Mouse (Mus musculus) G1E (cell line): Measurements from ENCODE around the gene Mpped2. TPM values are rescaled to one million over a fixed set of nuclear protein-coding genes. Genes with fewer than 3 reads are reported as not detected.

Experiments used
- ATAC-seq: 2 replicates; pipeline ENCODE4 v1.8.0; 2016; ENCODE audit warnings: mild to moderate bottlenecking; ENCODE audit not compliant: insufficient number of reproducible peaks, poor library complexity, low FRiP score, severe bottlenecking; ENCODE audit errors: extremely low read depth
- DNase-seq: peaks from one replicate; pipeline ENCODE4 v3.0.0; 2012; ENCODE audit warnings: low spot score
- H3K27me3 ChIP-seq: 2 replicates; pipeline ENCODE4 v1.6.1; 2012; ENCODE audit warnings: mild to moderate bottlenecking, low read length, inconsistent platforms; ENCODE audit not compliant: insufficient read depth
- H3K36me3 ChIP-seq: replicated peaks from 2 replicates; pipeline ENCODE3; 2012; ENCODE audit warnings: mild to moderate bottlenecking, inconsistent platforms
- H3K4me1 ChIP-seq: 2 replicates; pipeline ENCODE4 v1.6.1; 2012; ENCODE audit warnings: low read depth, low read length, inconsistent platforms, mixed read lengths; ENCODE audit not compliant: insufficient read depth
- H3K4me3 ChIP-seq: 2 replicates; pipeline ENCODE4 v1.5.1; 2012; ENCODE audit warnings: low read depth, mild to moderate bottlenecking, inconsistent platforms, low read length, moderate library complexity, mixed read lengths
- H3K9me3 ChIP-seq: replicated peaks from 2 replicates; pipeline ENCODE4 v1.6.1; 2012; ENCODE audit warnings: inconsistent platforms
- CTCF ChIP-seq: IDR thresholded peaks from 2 replicates; pipeline ENCODE4 v1.5.1; 2012; ENCODE audit warnings: low read depth, low read length, inconsistent platforms, mixed read lengths
- GATA1 ChIP-seq: IDR thresholded peaks from 2 replicates; pipeline ENCODE4 v1.6.1; 2012; ENCODE audit warnings: borderline replicate concordance, low read length, inconsistent platforms, mixed read lengths
- GATA2 ChIP-seq: IDR thresholded peaks from 2 replicates; pipeline ENCODE4 v1.6.1; 2012; ENCODE audit warnings: low read depth, low read length, inconsistent platforms, borderline replicate concordance
- POLR2AphosphoS5 ChIP-seq: IDR thresholded peaks from 2 replicates; pipeline ENCODE4 v1.6.1; 2012; ENCODE audit warnings: low read depth, low read length, inconsistent platforms; ENCODE audit not compliant: insufficient replicate concordance
- TAL1 ChIP-seq: conservative IDR thresholded peaks from 2 replicates; pipeline ENCODE4 v1.6.1; 2012; ENCODE audit warnings: low read depth, low read length, inconsistent platforms, mixed read lengths
- polyA plus RNA-seq: library from polyadenylated mRNA; stranded (reverse); fragments of >175 nt; gene quantifications from 2 replicates; pipeline ENCODE4 v1.2.3, GENCODE M21; 2012
- total RNA-seq, 2 experiments: library from RNA; stranded (forward) in 1 of 2; stranded (reverse) in 1 of 2; fragments of 200-1000 nt in 1 of 2; fragments of >200 nt in 1 of 2; fragmentation: Nextera tagmentation in 1 of 2; gene quantifications; 2 replicates each; pipeline ENCODE4 v1.2.3; 2014 to 2017

Mpped2 gene
- not detected in 2 replicates for total RNA-seq (2014; fragmentation: Nextera tagmentation)
- total RNA-seq (2017) = 0.11 TPM in 1 of 2 replicates, not detected in the other
- polyA plus RNA-seq = not detected in 2 replicates

GRCm38 (mm10) chr2:106692783-106693701, at the start of gene Mpped2:
Gene Mpped2, plus strand, starts transcription at chr2:106693269.
- H3K9me3 ChIP-seq = peaks cover 36% of the 10 kb centered on the region
- no peaks in the 10 kb centered on the region for H3K4me1 ChIP-seq
- DNase-seq = no peak
- H3K4me3 ChIP-seq = peak within 1 kb of the TSS; percentile 9; the same call in 1 of the 2 replicates
- H3K36me3 ChIP-seq = no peaks in the 10 kb centered on the region
- TF ChIP-seq POLR2AphosphoS5 = no peak
- no peak for TF ChIP-seq GATA1
- TF ChIP-seq GATA2 = no peak
- no peak for TF ChIP-seq CTCF
- TF ChIP-seq TAL1 = no peak
- ATAC-seq = no peak
- no peaks in the 10 kb centered on the region for H3K27me3 ChIP-seq

GRCm38 (mm10) chr2:106644782-106645181, 48.3 kb upstream of the Mpped2 start:
- H3K4me1 ChIP-seq = no peaks in the 10 kb centered on the region
- no peaks in the 10 kb centered on the region for H3K36me3 ChIP-seq
- TF ChIP-seq TAL1 (no peak), GATA2 (no peak), GATA1 (no peak), POLR2AphosphoS5 (no peak), CTCF (no peak)
- H3K27me3 ChIP-seq = no peaks in the 10 kb centered on the region
- H3K4me3 ChIP-seq = no peak overlapping the region
- peaks cover 24% of the 10 kb centered on the region for H3K9me3 ChIP-seq
- DNase-seq (no peak), ATAC-seq (no peak)

- ATAC-seq (no peak), DNase-seq (no peak)
- H3K4me3 ChIP-seq = no peak overlapping the region
Measured at GRCm38 (mm10) chr2:106649686-106650570, 43.1 kb upstream of the Mpped2 start.

DNA sequence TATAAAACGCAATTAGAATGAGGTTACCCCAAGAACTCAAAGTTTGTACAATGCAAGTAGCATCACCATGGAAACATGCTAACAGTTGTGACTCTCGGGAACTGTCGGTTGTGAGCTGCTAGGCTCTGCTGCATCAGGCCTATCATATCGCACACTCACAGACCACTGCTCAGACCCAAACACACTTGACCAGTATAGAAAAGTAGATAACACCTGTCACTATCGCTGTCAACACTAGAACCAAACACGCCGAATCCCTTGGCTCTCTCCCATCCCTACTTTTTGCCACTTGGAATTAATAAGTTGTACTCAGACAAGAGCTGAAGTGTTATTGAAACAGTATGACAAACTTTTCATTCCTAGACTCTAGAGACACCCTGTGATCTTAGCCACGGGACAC, 40.9 kb upstream of the Mpped2 start:
- Histone ChIP-seq H3K4me1 (no peaks in the 10 kb centered on the region), H3K4me3 (no peak overlapping the region), H3K36me3 (no peaks in the 10 kb centered on the region), H3K27me3 (no peaks in the 10 kb centered on the region), H3K9me3 (peaks cover 24% of the 10 kb centered on the region)
- no peak for DNase-seq
- no peak for ATAC-seq
- TF ChIP-seq POLR2AphosphoS5 (no peak), TAL1 (no peak), GATA1 (no peak), CTCF (no peak), GATA2 (no peak)

More at GRCm38 (mm10) chr2:106649686-106650570, 43.1 kb upstream of the Mpped2 start:
- TF ChIP-seq CTCF (no peak), GATA1 (no peak), TAL1 (no peak), GATA2 (no peak)
- H3K4me1 ChIP-seq = no peaks in the 10 kb centered on the region
- peaks cover 20% of the 10 kb centered on the region for H3K9me3 ChIP-seq
- H3K27me3 ChIP-seq = no peaks in the 10 kb centered on the region
- H3K36me3 ChIP-seq = no peaks in the 10 kb centered on the region

DNA sequence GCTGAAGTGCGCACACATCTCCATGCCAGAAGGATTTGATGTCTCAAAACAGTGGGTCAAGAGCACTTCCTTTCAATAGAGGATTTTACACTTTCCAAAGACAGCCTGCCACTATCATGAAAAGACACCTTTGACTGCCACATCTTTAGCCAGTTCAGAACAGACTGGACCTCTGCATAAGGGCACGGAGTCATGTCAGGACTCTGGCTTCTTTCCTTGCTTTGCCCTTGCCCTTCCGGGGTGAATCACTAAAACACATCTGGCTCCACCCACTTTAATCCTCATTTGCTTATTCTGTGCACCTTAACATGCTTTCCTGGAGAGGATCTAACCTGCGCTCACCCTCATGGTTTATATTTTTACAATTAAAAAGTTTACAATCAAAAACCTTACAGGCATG, 40.3 kb upstream of the Mpped2 start:
- H3K9me3 ChIP-seq = peaks cover 30% of the 10 kb centered on the region
- ATAC-seq = no peak

GRCm38 (mm10) chr2:106653261-106653660, 39.8 kb upstream of the Mpped2 start:
- Histone ChIP-seq H3K36me3 (no peaks in the 10 kb centered on the region), H3K9me3 (peaks cover 30% of the 10 kb centered on the region), H3K4me3 (no peak overlapping the region), H3K27me3 (no peaks in the 10 kb centered on the region), H3K4me1 (no peaks in the 10 kb centered on the region)
- no peak for DNase-seq
- no peak for TF ChIP-seq POLR2AphosphoS5
- TF ChIP-seq CTCF = no peak
- TF ChIP-seq TAL1 = no peak
- no peak for TF ChIP-seq GATA2
- TF ChIP-seq GATA1 = no peak
- no peak for ATAC-seq

More for the DNA sequence above, 40.3 kb upstream of the Mpped2 start:
- no peak for DNase-seq
- H3K27me3 ChIP-seq = no peaks in the 10 kb centered on the region
- H3K4me3 ChIP-seq = no peak overlapping the region
- no peak for TF ChIP-seq POLR2AphosphoS5
- no peak for TF ChIP-seq TAL1
- H3K4me1 ChIP-seq = no peaks in the 10 kb centered on the region
- no peaks in the 10 kb centered on the region for H3K36me3 ChIP-seq
